In genomic region chr4:40948160-40948708, GRCm38 (mm10) we compare ENCODE assay signal across 8 mouse cellular contexts. TPM values are rescaled to one million over a fixed set of nuclear protein-coding genes. Genes with fewer than 3 reads are reported as not detected.
A peak's percentile ranks its signal among the peaks of the same experiment; 100 is the strongest.
DNase-seq lines count a peak whose midpoint lies in the region; ATAC-seq and TF ChIP-seq lines count a peak whose summit lies in the region.

Bag1 (minus strand) TSS chr4:40948294.
Chmp5 (plus strand) TSS chr4:40948407.

- no peaks in the 10 kb centered on the region for H3K9me3 ChIP-seq in erythroblast, embryonic 14.5 days (ENCODE audit: control insufficient read depth, low read length)
- no peaks in the 10 kb centered on the region for H3K9me3 ChIP-seq in heart, embryonic 11.5 days (replicated peaks; ENCODE audit: control insufficient read depth, low read length)
- no peaks in the 10 kb centered on the region for H3K9me3 ChIP-seq in kidney, embryonic 16.5 days (ENCODE audit: low read length)

- H3K27me3 ChIP-seq in C2C12 (ENCODE audit: control insufficient read depth, insufficient read depth, insufficient read length) = no peaks in the 10 kb centered on the region
- H3K27me3 ChIP-seq in erythroblast, embryonic 14.5 days (ENCODE audit: control insufficient read depth) = no peaks in the 10 kb centered on the region
- H3K27me3 ChIP-seq in heart, embryonic 11.5 days (ENCODE audit: control insufficient read depth, insufficient read depth, low read length) = no peaks in the 10 kb centered on the region
- no peaks in the 10 kb centered on the region for H3K27me3 ChIP-seq in kidney, embryonic 16.5 days (ENCODE audit: insufficient read depth, low read length)
- H3K27me3 ChIP-seq in liver, adult 2 months (ENCODE audit: control insufficient read depth, insufficient read depth, low read length) = no peaks in the 10 kb centered on the region
- no peaks in the 10 kb centered on the region for H3K27me3 ChIP-seq in myocyte (ENCODE audit: control insufficient read depth, insufficient read depth, insufficient read length)
- no peaks in the 10 kb centered on the region for H3K27me3 ChIP-seq in splenic B cell, adult 2 months (ENCODE audit: control insufficient read depth, insufficient read depth, low read length, poor library complexity, severe bottlenecking)

- peaks cover 37% of the 10 kb centered on the region for H3K79me3 ChIP-seq in C2C12 (ENCODE audit: low read depth)

- H3K4me1 ChIP-seq in erythroblast, embryonic 14.5 days (ENCODE audit: control insufficient read depth) = peaks cover 49% of the 10 kb centered on the region
- peaks cover 17% of the 10 kb centered on the region for H3K4me1 ChIP-seq in heart, embryonic 11.5 days (ENCODE audit: control insufficient read depth, insufficient read depth, low read length)
- H3K4me1 ChIP-seq in kidney, embryonic 16.5 days (ENCODE audit: insufficient read depth, low read length) = peaks cover 19% of the 10 kb centered on the region
- H3K4me1 ChIP-seq in liver, adult 2 months (ENCODE audit: control insufficient read depth, insufficient read depth, low read length) = peaks cover 4% of the 10 kb centered on the region

- peak; percentile 97 for TF ChIP-seq POLR2A in brain, embryonic 14.5 days (IDR thresholded peaks at IDR 0.05; ENCODE audit: borderline replicate concordance, extremely low read depth, insufficient read depth, insufficient read length, poor library complexity, severe bottlenecking)
- peak; percentile 90 for TF ChIP-seq POLR2A in liver, adult 2 months (IDR thresholded peaks at IDR 0.05; ENCODE audit: extremely low read depth, insufficient read depth, low read length)
- TF ChIP-seq POLR2A in myocyte (IDR thresholded peaks at IDR 0.05; ENCODE audit: insufficient read length, low read depth) = peak; percentile 98

- H3K27ac ChIP-seq in heart, embryonic 11.5 days (ENCODE audit: low read depth, low read length) = peak within 1 kb of the TSS; percentile 84
- peak within 1 kb of the TSS; percentile 83 for H3K27ac ChIP-seq in kidney, embryonic 16.5 days (ENCODE audit: low read length)
- peak within 1 kb of the TSS; percentile 73 for H3K27ac ChIP-seq in liver, adult 2 months (replicated peaks; ENCODE audit: insufficient read depth, low read depth, low read length)

- H3K36me3 ChIP-seq in C2C12 (ENCODE audit: control insufficient read depth, insufficient read depth) (peaks cover 62% of the 10 kb centered on the region), myocyte (ENCODE audit: control insufficient read depth, insufficient read depth) (peaks cover 34% of the 10 kb centered on the region)
- H3K36me3 ChIP-seq in erythroblast, embryonic 14.5 days (ENCODE audit: control insufficient read depth) = peaks cover 66% of the 10 kb centered on the region
- H3K36me3 ChIP-seq in heart, embryonic 11.5 days (ENCODE audit: control insufficient read depth, insufficient read depth, low read length) = peaks cover 29% of the 10 kb centered on the region
- H3K36me3 ChIP-seq in kidney, embryonic 16.5 days (ENCODE audit: insufficient read depth, low read length) = peaks cover 28% of the 10 kb centered on the region
- H3K36me3 ChIP-seq in liver, adult 2 months (ENCODE audit: control insufficient read depth, insufficient read depth, low read length) = peaks cover 31% of the 10 kb centered on the region
- peaks cover 5% of the 10 kb centered on the region; the same call in 1 of the 2 replicates for H3K36me3 ChIP-seq in splenic B cell, adult 2 months (ENCODE audit: control insufficient read depth, insufficient read depth, low read length, poor library complexity, severe bottlenecking)

- WGBS in heart, embryonic 11.5 days (ENCODE audit: insufficient replicate concordance) = 1% methylated on average over 50 of the region's 50 CpGs
- 0% methylated on average over 50 of the region's 50 CpGs for WGBS in kidney, embryonic 16.5 days
- WGBS in liver, adult 2 months = under 1% methylated on average over 50 of the region's 50 CpGs

- peak within 1 kb of the TSS; percentile 93 for H3K9ac ChIP-seq in heart, embryonic 11.5 days (ENCODE audit: low read depth, low read length)
- H3K9ac ChIP-seq in kidney, embryonic 16.5 days (replicated peaks; ENCODE audit: low read length) = peak within 1 kb of the TSS; percentile 84
- peak within 1 kb of the TSS; percentile 88 for H3K9ac ChIP-seq in liver, adult 2 months (ENCODE audit: low read depth, low read length)

- no peak for TF ChIP-seq CTCF in C2C12 (IDR thresholded peaks at IDR 0.05; ENCODE audit: control insufficient read depth, insufficient read depth, insufficient read length)
- no peak for TF ChIP-seq CTCF in brain, embryonic 14.5 days (IDR thresholded peaks at IDR 0.05; ENCODE audit: borderline replicate concordance, extremely low read depth, insufficient read depth, insufficient read length)
- TF ChIP-seq CTCF in liver, adult 2 months (IDR thresholded peaks at IDR 0.05; ENCODE audit: low read depth, low read length) = peak; percentile 10; the same call in 1 of the 2 replicates

- H3K4me2 ChIP-seq in heart, embryonic 11.5 days = peak within 1 kb of the TSS; percentile 95
- peak within 1 kb of the TSS; percentile 89 for H3K4me2 ChIP-seq in kidney, embryonic 16.5 days (replicated peaks; ENCODE audit: low read depth, low read length)
- peak within 1 kb of the TSS; percentile 82 for H3K4me2 ChIP-seq in myocyte (ENCODE audit: low read depth)

- peaks cover 57% of the 10 kb centered on the region for H3K79me2 ChIP-seq in C2C12 (ENCODE audit: control insufficient read depth, insufficient read depth)
- peaks cover 10% of the 10 kb centered on the region; the same call in 1 of the 2 replicates for H3K79me2 ChIP-seq in liver, adult 2 months (ENCODE audit: control insufficient read depth, insufficient read depth, low read length)
- H3K79me2 ChIP-seq in myocyte (ENCODE audit: control insufficient read depth, insufficient read depth) = peaks cover 43% of the 10 kb centered on the region

- peak within 1 kb of the TSS; percentile 88 for H3ac ChIP-seq in C2C12 (ENCODE audit: control insufficient read depth, insufficient read length, low read depth)
- peak within 1 kb of the TSS; percentile 80 for H3ac ChIP-seq in myocyte (ENCODE audit: control insufficient read depth, insufficient read length)

- peak; percentile 99 for ATAC-seq in heart, embryonic 11.5 days (replicated peaks; ENCODE audit: insufficient number of reproducible peaks, low FRiP score, low TSS enrichment)
- peak; percentile 98 for ATAC-seq in kidney, embryonic 16.5 days (ENCODE audit: low FRiP score, low TSS enrichment)

- peak; percentile 100 for DNase-seq in brain, embryonic 14.5 days (ENCODE audit: low read depth)
- peak; percentile 95 for DNase-seq in liver, adult 2 months (ENCODE audit: extremely low read depth, low read depth, low spot score)
- peak; percentile 97 for DNase-seq in splenic B cell, adult 2 months (ENCODE audit: low read depth, low spot score)

- peak within 1 kb of the TSS; percentile 70 for H3K4me3 ChIP-seq in C2C12 (ENCODE audit: insufficient read depth, poor library complexity, severe bottlenecking)
- H3K4me3 ChIP-seq in erythroblast, embryonic 14.5 days (replicated peaks) = peak within 1 kb of the TSS; percentile 74
- peak within 1 kb of the TSS; percentile 97 for H3K4me3 ChIP-seq in heart, embryonic 11.5 days (ENCODE audit: low read depth, low read length)
- peak within 1 kb of the TSS; percentile 77 for H3K4me3 ChIP-seq in kidney, embryonic 16.5 days (ENCODE audit: low read length)
- H3K4me3 ChIP-seq in liver, adult 2 months (ENCODE audit: insufficient read depth, low read depth, low read length) = peak within 1 kb of the TSS; percentile 71
- peak within 1 kb of the TSS; percentile 61 for H3K4me3 ChIP-seq in myocyte

TF ChIP-seq in C2C12, 6 proteins besides CTCF, POLR2A, EP300 and RAD21:
- TF ChIP-seq FOSL1 (IDR thresholded peaks at IDR 0.05; ENCODE audit: insufficient read depth, low read length, poor library complexity, severe bottlenecking) = no peak
- TF ChIP-seq MYOD1 (IDR thresholded peaks at IDR 0.05; ENCODE audit: control insufficient read depth, insufficient read length, low read depth) = no peak
- no peak for TF ChIP-seq MAX (IDR thresholded peaks at IDR 0.05)
- TF ChIP-seq MYOG (IDR thresholded peaks at IDR 0.05; ENCODE audit: control insufficient read depth, extremely low read depth, insufficient read length) = no peak
- TF ChIP-seq USF1 (IDR thresholded peaks at IDR 0.05; ENCODE audit: low read depth) = no peak
- no peak for TF ChIP-seq CEBPB (IDR thresholded peaks at IDR 0.05; ENCODE audit: low read depth)

TF ChIP-seq in myocyte, 11 proteins besides CTCF, POLR2A, EP300 and RAD21:
- TF ChIP-seq E2F4 (IDR thresholded peaks at IDR 0.05; ENCODE audit: insufficient read depth) (no peak), SRF (IDR thresholded peaks at IDR 0.05; ENCODE audit: control insufficient read depth, insufficient read length, low read depth) (peak; percentile 41), POLR2AphosphoS2 (IDR thresholded peaks at IDR 0.05; ENCODE audit: insufficient read length, low read depth) (peak; percentile 92)
TF ChIP-seq in myocyte: peak in this region for 2.

RNA-seq across cellular contexts. Expression of gene Bag1, which starts in this region (rescaled TPM):
- polyA plus RNA-seq in C2C12 (2012; fragmentation: generic; extraction: Trizol) (170 TPM), myocyte (2012; fragmentation: generic; extraction: Trizol) (330 TPM)
- polyA plus RNA-seq in brain, embryonic 14.5 days (2012; rRNA removed) = 97.9 and 117 TPM in 2 replicates
- polyA plus RNA-seq in erythroblast, embryonic 14.5 days (2012) = 54.9 and 66.0 TPM in 2 replicates
- 199 and 217 TPM in 2 replicates for polyA plus RNA-seq in heart, embryonic 11.5 days (2014; fragmentation: Nextera tagmentation; extraction: Ambion mirVana)
- 210 and 215 TPM in 2 replicates for polyA plus RNA-seq in kidney, embryonic 16.5 days (2015; fragmentation: Nextera tagmentation; extraction: Ambion mirVana)
- 88.7 and 101 TPM in 2 replicates for total RNA-seq in liver, adult 2 months (2014; rRNA removed)
- 59.6 and 75.9 TPM in 2 replicates for polyA plus RNA-seq in liver, adult 2 months (2012; rRNA removed)

RNA-seq across cellular contexts. Expression of gene Chmp5, which starts in this region (rescaled TPM):
- polyA plus RNA-seq in C2C12 (2012; fragmentation: generic; extraction: Trizol) (48.8 TPM), myocyte (2012; fragmentation: generic; extraction: Trizol) (62.2 TPM)
- polyA plus RNA-seq in brain, embryonic 14.5 days (2012; rRNA removed) = 94.0 and 97.4 TPM in 2 replicates
- polyA plus RNA-seq in erythroblast, embryonic 14.5 days (2012) = 0.53 and 0.67 TPM in 2 replicates
- polyA plus RNA-seq in heart, embryonic 11.5 days (2014; fragmentation: Nextera tagmentation; extraction: Ambion mirVana) = 78.2 and 90.4 TPM in 2 replicates
- 120 and 123 TPM in 2 replicates for polyA plus RNA-seq in kidney, embryonic 16.5 days (2015; fragmentation: Nextera tagmentation; extraction: Ambion mirVana)
- total RNA-seq in liver, adult 2 months (2014; rRNA removed) = 63.0 and 78.5 TPM in 2 replicates
- polyA plus RNA-seq in liver, adult 2 months (2012; rRNA removed) = 12.0 and 13.7 TPM in 2 replicates

Comparison
In these comparisons a context has a peak if more than half of its experiments do, and no peak if none do; other contexts are left out.
1. Peak in every context shown above with its lines: DNase-seq, ATAC-seq, H3K4me3 ChIP-seq and H3K27ac ChIP-seq.